Mouse (Mus musculus): ENCODE data around the gene Plpp2. TPM values are rescaled to one million over a fixed set of nuclear protein-coding genes. Genes with fewer than 3 reads are reported as not detected.

The Plpp2 gene
- polyA plus RNA-seq, 1 experiment: 68.7 TPM

GRCm38 (mm10) chr10:79544631-79545030 is 11.0 kb upstream of the Plpp2 start:
- no peaks in the 10 kb centered on the region for H3K27me3 ChIP-seq (ENCODE audit: control insufficient read depth, insufficient read depth, insufficient read length)
- H3K79me2 ChIP-seq (ENCODE audit: control insufficient read depth, insufficient read depth): no peaks in the 10 kb centered on the region
- no peak for TF ChIP-seq MAX (IDR thresholded peaks at IDR 0.05; ENCODE audit: low read depth)
- no peak for TF ChIP-seq TCF3 (IDR thresholded peaks at IDR 0.05; ENCODE audit: insufficient read length, low read depth)
- TF ChIP-seq E2F4 (IDR thresholded peaks at IDR 0.05; ENCODE audit: insufficient read depth): no peak
- no peak for TF ChIP-seq REST (IDR thresholded peaks at IDR 0.05; ENCODE audit: insufficient read depth, insufficient read length)
- no peak for TF ChIP-seq TCF12 (IDR thresholded peaks at IDR 0.05; ENCODE audit: insufficient read depth, poor library complexity, severe bottlenecking)
- no peak for TF ChIP-seq MYOD1 (IDR thresholded peaks at IDR 0.05; ENCODE audit: control insufficient read depth in 1 of 3, insufficient read length in 2 of 3, low read depth in 2 of 3)
- TF ChIP-seq MYOG (IDR thresholded peaks at IDR 0.05; ENCODE audit: control insufficient read depth in 1 of 3, insufficient read depth in 1 of 3, insufficient read length in 2 of 3, low read depth in 2 of 3): no peak
- TF ChIP-seq SRF (IDR thresholded peaks at IDR 0.05; ENCODE audit: control insufficient read depth, insufficient read length, low read depth): no peak
- no peak overlapping the region for H3K4me2 ChIP-seq (ENCODE audit: low read depth)
- no peak overlapping the region for H3K4me3 ChIP-seq
- H3K36me3 ChIP-seq (ENCODE audit: control insufficient read depth, insufficient read depth): peaks cover 9% of the 10 kb centered on the region
- no peak overlapping the region for H3ac ChIP-seq (ENCODE audit: control insufficient read depth, insufficient read length)

- no peaks in the 10 kb centered on the region for H3K27me3 ChIP-seq (ENCODE audit: control insufficient read depth, insufficient read depth, insufficient read length)
- no peak for TF ChIP-seq MAX (IDR thresholded peaks at IDR 0.05; ENCODE audit: low read depth)
- H3K4me3 ChIP-seq: no peak overlapping the region
- H3K4me2 ChIP-seq (ENCODE audit: low read depth): no peak overlapping the region
- H3K36me3 ChIP-seq (ENCODE audit: control insufficient read depth, insufficient read depth): peaks cover 9% of the 10 kb centered on the region
- H3ac ChIP-seq (ENCODE audit: control insufficient read depth, insufficient read length): no peak overlapping the region
- no peaks in the 10 kb centered on the region for H3K79me2 ChIP-seq (ENCODE audit: control insufficient read depth, insufficient read depth)
These were observed 10.4 kb upstream of the Plpp2 start for GRCm38 (mm10) chr10:79543884-79544597.

- H3ac ChIP-seq (ENCODE audit: control insufficient read depth, insufficient read length): no peak overlapping the region
- no peaks in the 10 kb centered on the region for H3K79me2 ChIP-seq (ENCODE audit: control insufficient read depth, insufficient read depth)
- H3K4me3 ChIP-seq: no peak overlapping the region
- no peak for TF ChIP-seq E2F4 (IDR thresholded peaks at IDR 0.05; ENCODE audit: insufficient read depth)
- TF ChIP-seq USF1 (IDR thresholded peaks at IDR 0.05; ENCODE audit: low read depth): no peak
- TF ChIP-seq POLR2A (IDR thresholded peaks at IDR 0.05; ENCODE audit: insufficient read length, low read depth): no peak
- no peak for TF ChIP-seq MYOD1 (IDR thresholded peaks at IDR 0.05; ENCODE audit: control insufficient read depth in 1 of 3, insufficient read length in 2 of 3, low read depth in 2 of 3)
- TF ChIP-seq CEBPB (IDR thresholded peaks at IDR 0.05; ENCODE audit: insufficient read depth, poor library complexity, severe bottlenecking): no peak
- no peak for TF ChIP-seq POLR2AphosphoS2 (IDR thresholded peaks at IDR 0.05; ENCODE audit: insufficient read length, low read depth)
- no peaks in the 10 kb centered on the region for H3K27me3 ChIP-seq (ENCODE audit: control insufficient read depth, insufficient read depth, insufficient read length)
- no peak overlapping the region for H3K4me2 ChIP-seq (ENCODE audit: low read depth)
- no peaks in the 10 kb centered on the region for H3K36me3 ChIP-seq (ENCODE audit: control insufficient read depth, insufficient read depth)
These were observed 8.6 kb upstream of the Plpp2 start for GRCm38 (mm10) chr10:79542171-79542570.

DNA sequence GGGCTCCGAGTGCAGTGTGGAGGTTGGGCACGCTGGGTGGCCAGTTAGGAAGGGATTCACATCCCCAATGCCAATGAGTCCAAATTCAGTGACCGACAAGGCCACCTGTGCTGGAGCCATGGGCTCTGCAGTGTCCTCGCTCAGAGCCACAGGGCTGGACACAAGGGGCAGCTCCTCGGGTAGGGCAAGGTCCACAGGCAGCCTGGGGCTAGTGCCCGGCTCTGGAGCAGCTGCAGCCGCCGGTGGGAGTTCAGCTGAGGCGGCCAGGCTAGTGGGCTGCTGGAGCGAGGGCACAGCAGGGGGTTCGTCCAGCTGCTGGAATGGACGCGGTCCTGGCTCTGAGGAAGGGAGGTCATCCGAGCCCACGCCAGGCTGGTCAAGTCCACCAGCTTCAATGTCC is 7.9 kb upstream of the Plpp2 start:
- Histone ChIP-seq H3K79me2 (ENCODE audit: control insufficient read depth, insufficient read depth) (no peaks in the 10 kb centered on the region), H3K27me3 (ENCODE audit: control insufficient read depth, insufficient read depth, insufficient read length) (no peaks in the 10 kb centered on the region), H3K4me3 (no peak overlapping the region), H3ac (ENCODE audit: control insufficient read depth, insufficient read length) (no peak overlapping the region), H3K36me3 (ENCODE audit: control insufficient read depth, insufficient read depth) (no peaks in the 10 kb centered on the region), H3K4me2 (ENCODE audit: low read depth) (no peak overlapping the region)
- no peak for TF ChIP-seq REST (IDR thresholded peaks at IDR 0.05; ENCODE audit: insufficient read depth, insufficient read length)
- no peak for TF ChIP-seq MYOD1 (IDR thresholded peaks at IDR 0.05; ENCODE audit: control insufficient read depth in 1 of 3, insufficient read length in 2 of 3, low read depth in 2 of 3)
- no peak for TF ChIP-seq TCF12 (IDR thresholded peaks at IDR 0.05; ENCODE audit: insufficient read depth, poor library complexity, severe bottlenecking)
- no peak for TF ChIP-seq POLR2A (IDR thresholded peaks at IDR 0.05; ENCODE audit: insufficient read length, low read depth)

GRCm38 (mm10) chr10:79540746-79541145 is 7.2 kb upstream of the Plpp2 start:
- Histone ChIP-seq H3K36me3 (ENCODE audit: control insufficient read depth, insufficient read depth) (no peaks in the 10 kb centered on the region), H3ac (ENCODE audit: control insufficient read depth, insufficient read length) (no peak overlapping the region), H3K4me3 (no peak overlapping the region), H3K79me2 (ENCODE audit: control insufficient read depth, insufficient read depth) (no peaks in the 10 kb centered on the region), H3K27me3 (ENCODE audit: control insufficient read depth, insufficient read depth, insufficient read length) (no peaks in the 10 kb centered on the region), H3K4me2 (ENCODE audit: low read depth) (no peak overlapping the region)
- TF ChIP-seq TCF12 (IDR thresholded peaks at IDR 0.05; ENCODE audit: insufficient read depth, poor library complexity, severe bottlenecking): no peak
- no peak for TF ChIP-seq REST (IDR thresholded peaks at IDR 0.05; ENCODE audit: insufficient read depth, insufficient read length)
- no peak for TF ChIP-seq USF1 (IDR thresholded peaks at IDR 0.05; ENCODE audit: low read depth)
- TF ChIP-seq E2F4 (IDR thresholded peaks at IDR 0.05; ENCODE audit: insufficient read depth): no peak
- TF ChIP-seq POLR2AphosphoS2 (IDR thresholded peaks at IDR 0.05; ENCODE audit: insufficient read length, low read depth): no peak
- TF ChIP-seq POLR2A (IDR thresholded peaks at IDR 0.05; ENCODE audit: insufficient read length, low read depth): no peak
- TF ChIP-seq TCF3 (IDR thresholded peaks at IDR 0.05; ENCODE audit: insufficient read length, low read depth): no peak
- TF ChIP-seq MYOD1 (IDR thresholded peaks at IDR 0.05; ENCODE audit: control insufficient read depth in 1 of 3, insufficient read length in 2 of 3, low read depth in 2 of 3): no peak
- no peak for TF ChIP-seq SRF (IDR thresholded peaks at IDR 0.05; ENCODE audit: control insufficient read depth, insufficient read length, low read depth)
- TF ChIP-seq MYOG (IDR thresholded peaks at IDR 0.05; ENCODE audit: control insufficient read depth in 1 of 3, insufficient read depth in 1 of 3, insufficient read length in 2 of 3, low read depth in 2 of 3): no peak

All from myocyte (in vitro differentiated cells).